Mouse (Mus musculus): ENCODE results near the gene Rnls.

GRCm38 (mm10) chr19:33092575-33092974 lies 299.5 kb downstream of the Rnls start:
- TF ChIP-seq CTCF (conservative IDR thresholded peaks at IDR 0.05; ENCODE audit: insufficient read depth, insufficient read length, low read depth, low read length) (no peak), POLR2A (IDR thresholded peaks at IDR 0.05; ENCODE audit: low read depth, low read length) (no peak)

Data from kidney, adult 2 months (tissue).